Mouse (Mus musculus) liver, postnatal 0 days (tissue): Measurements from ENCODE around the gene Mob3b.

ENCODE experiments used
- CTCF ChIP-seq: sonication (generic); IDR thresholded peaks from 2 replicates; pipeline ENCODE4 v1.5.1; 2016; ENCODE audit warnings: antibody characterized with exemption, low read depth
- EP300 ChIP-seq: IDR thresholded peaks from 2 replicates; pipeline ENCODE4 v1.6.1; 2016; ENCODE audit warnings: antibody characterized with exemption, low read depth, mild to moderate bottlenecking

GRCm38 (mm10) chr4:35099210-35099864 lies 57.9 kb downstream of the Mob3b start:
- no peak for TF ChIP-seq CTCF
- TF ChIP-seq EP300: no peak
